Mouse (Mus musculus) lung, adult 2 months (tissue): ENCODE measurements at regions not wholly inside any gene's neighbourhood (a gene's known extent, or its start where the extent isn't known, plus 50 kb on each side); places are given as distances from the start of the nearest gene placed in this dataset.

Experiments
- CTCF ChIP-seq: fragments of 200-500 bp; IDR thresholded peaks from 2 replicates; pipeline ENCODE4 v1.5.1; 2011; ENCODE audit warnings: mild to moderate bottlenecking, low read length, control low read depth; ENCODE audit not compliant: insufficient read depth
- POLR2A ChIP-seq: fragments of 200-500 bp; IDR thresholded peaks from 2 replicates; pipeline ENCODE4 v1.6.1; 2011; ENCODE audit warnings: low read depth, mild to moderate bottlenecking, control low read depth, low read length, borderline replicate concordance; ENCODE audit errors: extremely low read depth

- TF ChIP-seq CTCF = no peak
- no peak for TF ChIP-seq POLR2A
Measured at GRCm38 (mm10) chr3:136549471-136549870, 120.5 kb upstream of the Ppp3ca start.
